Mouse (Mus musculus): ENCODE data around the gene Mad1l1. TPM values are rescaled to one million over a fixed set of nuclear protein-coding genes. Genes with fewer than 3 reads are reported as not detected.

The Mad1l1 gene
- polyA plus RNA-seq, 1 experiment from 2014 or later: 29.8 TPM

GRCm38 (mm10) chr5:140178058-140178690 lies 143.2 kb downstream of the Mad1l1 start:
- Histone ChIP-seq H3K9me3 (ENCODE audit: control insufficient read depth, low read length) (no peaks in the 10 kb centered on the region), H3K27ac (replicated peaks; ENCODE audit: low read depth, low read length) (no peak overlapping the region), H3K27me3 (ENCODE audit: control insufficient read depth, insufficient read depth, low read length) (no peaks in the 10 kb centered on the region), H3K4me1 (ENCODE audit: control insufficient read depth, insufficient read depth, low read length) (peaks cover 27% of the 10 kb centered on the region), H3K36me3 (ENCODE audit: control insufficient read depth, insufficient read depth, low read length) (no peaks in the 10 kb centered on the region), H3K9ac (replicated peaks; ENCODE audit: low read length) (no peak overlapping the region), H3K4me3 (replicated peaks; ENCODE audit: low read depth, low read length) (no peak overlapping the region), H3K4me2 (ENCODE audit: low read length) (no peak overlapping the region)
- DNase-seq: peak; percentile 20
- WGBS: 62% methylated on average over 10 of the region's 10 CpGs
- ATAC-seq (ENCODE audit: low FRiP score, low TSS enrichment): no peak

- no peaks in the 10 kb centered on the region for H3K9me3 ChIP-seq (ENCODE audit: control insufficient read depth, low read length)
- H3K27me3 ChIP-seq (ENCODE audit: control insufficient read depth, insufficient read depth, low read length): no peaks in the 10 kb centered on the region
- no peak overlapping the region for H3K4me2 ChIP-seq (ENCODE audit: low read length)
- 82% methylated on average over 8 of the region's 8 CpGs for WGBS
- no peak overlapping the region for H3K4me3 ChIP-seq (replicated peaks; ENCODE audit: low read depth, low read length)
- no peak for ATAC-seq (ENCODE audit: low FRiP score, low TSS enrichment)
- H3K36me3 ChIP-seq (ENCODE audit: control insufficient read depth, insufficient read depth, low read length): no peaks in the 10 kb centered on the region
- no peak for DNase-seq
- H3K9ac ChIP-seq (replicated peaks; ENCODE audit: low read length): no peak overlapping the region
- H3K27ac ChIP-seq (replicated peaks; ENCODE audit: low read depth, low read length): no peak overlapping the region
- peaks cover 27% of the 10 kb centered on the region for H3K4me1 ChIP-seq (ENCODE audit: control insufficient read depth, insufficient read depth, low read length)
Measured at GRCm38 (mm10) chr5:140177582-140177981, 143.8 kb downstream of the Mad1l1 start.

- Histone ChIP-seq H3K4me1 (ENCODE audit: control insufficient read depth, insufficient read depth, low read length) (peaks cover 27% of the 10 kb centered on the region), H3K4me3 (replicated peaks; ENCODE audit: low read depth, low read length) (no peak overlapping the region), H3K27me3 (ENCODE audit: control insufficient read depth, insufficient read depth, low read length) (no peaks in the 10 kb centered on the region), H3K27ac (replicated peaks; ENCODE audit: low read depth, low read length) (no peak overlapping the region), H3K9ac (replicated peaks; ENCODE audit: low read length) (no peak overlapping the region), H3K4me2 (ENCODE audit: low read length) (no peak overlapping the region), H3K36me3 (ENCODE audit: control insufficient read depth, insufficient read depth, low read length) (no peaks in the 10 kb centered on the region), H3K9me3 (ENCODE audit: control insufficient read depth, low read length) (no peaks in the 10 kb centered on the region)
- WGBS: 47% methylated on average over 3 of the region's 3 CpGs
- no peak for ATAC-seq (ENCODE audit: low FRiP score, low TSS enrichment)
- no peak for DNase-seq
Measured at GRCm38 (mm10) chr5:140176370-140176769, 145.0 kb downstream of the Mad1l1 start.

- no peak overlapping the region for H3K9ac ChIP-seq (replicated peaks; ENCODE audit: low read length)
- DNase-seq: peak; percentile 63
- no peaks in the 10 kb centered on the region for H3K27me3 ChIP-seq (ENCODE audit: control insufficient read depth, insufficient read depth, low read length)
- no peak overlapping the region for H3K4me3 ChIP-seq (replicated peaks; ENCODE audit: low read depth, low read length)
- no peaks in the 10 kb centered on the region for H3K9me3 ChIP-seq (ENCODE audit: control insufficient read depth, low read length)
- H3K27ac ChIP-seq (replicated peaks; ENCODE audit: low read depth, low read length): peak overlapping the region; percentile 56
- no peak for ATAC-seq (ENCODE audit: low FRiP score, low TSS enrichment)
- 53% methylated on average over 14 of the region's 14 CpGs for WGBS
- H3K4me2 ChIP-seq (ENCODE audit: low read length): no peak overlapping the region
- no peaks in the 10 kb centered on the region for H3K36me3 ChIP-seq (ENCODE audit: control insufficient read depth, insufficient read depth, low read length)
- peaks cover 27% of the 10 kb centered on the region for H3K4me1 ChIP-seq (ENCODE audit: control insufficient read depth, insufficient read depth, low read length)
Measured at GRCm38 (mm10) chr5:140174814-140175490, 146.4 kb downstream of the Mad1l1 start.

- H3K4me3 ChIP-seq (replicated peaks; ENCODE audit: low read depth, low read length): no peak overlapping the region
- peak overlapping the region; percentile 56; the same call in 1 of the 2 replicates for H3K27ac ChIP-seq (replicated peaks; ENCODE audit: low read depth, low read length)
- H3K9me3 ChIP-seq (ENCODE audit: control insufficient read depth, low read length): no peaks in the 10 kb centered on the region
- no peak overlapping the region for H3K4me2 ChIP-seq (ENCODE audit: low read length)
- H3K4me1 ChIP-seq (ENCODE audit: control insufficient read depth, insufficient read depth, low read length): peaks cover 27% of the 10 kb centered on the region
- no peaks in the 10 kb centered on the region for H3K36me3 ChIP-seq (ENCODE audit: control insufficient read depth, insufficient read depth, low read length)
- no peak overlapping the region for H3K9ac ChIP-seq (replicated peaks; ENCODE audit: low read length)
- ATAC-seq (ENCODE audit: low FRiP score, low TSS enrichment) (no peak), DNase-seq (peak; percentile 29)
- no peaks in the 10 kb centered on the region for H3K27me3 ChIP-seq (ENCODE audit: control insufficient read depth, insufficient read depth, low read length)
- WGBS: 5% methylated on average over 3 of the region's 3 CpGs
Measured at GRCm38 (mm10) chr5:140174066-140174465, 147.3 kb downstream of the Mad1l1 start.

GRCm38 (mm10) chr5:140173181-140173580 lies 148.2 kb downstream of the Mad1l1 start:
- DNase-seq: no peak
- H3K9me3 ChIP-seq (ENCODE audit: control insufficient read depth, low read length): no peaks in the 10 kb centered on the region
- no peaks in the 10 kb centered on the region for H3K36me3 ChIP-seq (ENCODE audit: control insufficient read depth, insufficient read depth, low read length)
- H3K27me3 ChIP-seq (ENCODE audit: control insufficient read depth, insufficient read depth, low read length): no peaks in the 10 kb centered on the region
- no peak overlapping the region for H3K27ac ChIP-seq (replicated peaks; ENCODE audit: low read depth, low read length)
- H3K4me1 ChIP-seq (ENCODE audit: control insufficient read depth, insufficient read depth, low read length): peaks cover 27% of the 10 kb centered on the region
- no peak overlapping the region for H3K4me2 ChIP-seq (ENCODE audit: low read length)
- no peak overlapping the region for H3K9ac ChIP-seq (replicated peaks; ENCODE audit: low read length)
- WGBS: 82% methylated on average over 4 of the region's 4 CpGs
- no peak overlapping the region for H3K4me3 ChIP-seq (replicated peaks; ENCODE audit: low read depth, low read length)
- ATAC-seq (ENCODE audit: low FRiP score, low TSS enrichment): no peak

- Histone ChIP-seq H3K27ac (replicated peaks; ENCODE audit: low read depth, low read length) (no peak overlapping the region), H3K4me1 (ENCODE audit: control insufficient read depth, insufficient read depth, low read length) (peaks cover 23% of the 10 kb centered on the region), H3K9ac (replicated peaks; ENCODE audit: low read length) (no peak overlapping the region), H3K36me3 (ENCODE audit: control insufficient read depth, insufficient read depth, low read length) (no peaks in the 10 kb centered on the region), H3K27me3 (ENCODE audit: control insufficient read depth, insufficient read depth, low read length) (no peaks in the 10 kb centered on the region), H3K4me3 (replicated peaks; ENCODE audit: low read depth, low read length) (no peak overlapping the region), H3K9me3 (ENCODE audit: control insufficient read depth, low read length) (no peaks in the 10 kb centered on the region), H3K4me2 (ENCODE audit: low read length) (no peak overlapping the region)
- ATAC-seq (ENCODE audit: low FRiP score, low TSS enrichment) (no peak), DNase-seq (no peak)
- 26% methylated on average over 1 of the region's 1 CpGs for WGBS
Measured at GRCm38 (mm10) chr5:140171710-140172109, 149.6 kb downstream of the Mad1l1 start.

GRCm38 (mm10) chr5:140167531-140167930 lies 153.8 kb downstream of the Mad1l1 start:
- Histone ChIP-seq H3K36me3 (ENCODE audit: control insufficient read depth, insufficient read depth, low read length) (no peaks in the 10 kb centered on the region), H3K27me3 (ENCODE audit: control insufficient read depth, insufficient read depth, low read length) (no peaks in the 10 kb centered on the region), H3K9me3 (ENCODE audit: control insufficient read depth, low read length) (no peaks in the 10 kb centered on the region), H3K4me1 (ENCODE audit: control insufficient read depth, insufficient read depth, low read length) (no peaks in the 10 kb centered on the region), H3K4me2 (ENCODE audit: low read length) (no peak overlapping the region), H3K4me3 (replicated peaks; ENCODE audit: low read depth, low read length) (no peak overlapping the region), H3K9ac (replicated peaks; ENCODE audit: low read length) (no peak overlapping the region), H3K27ac (replicated peaks; ENCODE audit: low read depth, low read length) (no peak overlapping the region)
- DNase-seq: no peak
- ATAC-seq (ENCODE audit: low FRiP score, low TSS enrichment): no peak
- WGBS: 87% methylated on average over 6 of the region's 6 CpGs

- no peak for DNase-seq
- no peak overlapping the region for H3K4me3 ChIP-seq (replicated peaks; ENCODE audit: low read depth, low read length)
- no peaks in the 10 kb centered on the region for H3K27me3 ChIP-seq (ENCODE audit: control insufficient read depth, insufficient read depth, low read length)
- no peak overlapping the region for H3K9ac ChIP-seq (replicated peaks; ENCODE audit: low read length)
- no peaks in the 10 kb centered on the region for H3K9me3 ChIP-seq (ENCODE audit: control insufficient read depth, low read length)
- H3K36me3 ChIP-seq (ENCODE audit: control insufficient read depth, insufficient read depth, low read length): no peaks in the 10 kb centered on the region
- no peak for ATAC-seq (ENCODE audit: low FRiP score, low TSS enrichment)
- no peaks in the 10 kb centered on the region for H3K4me1 ChIP-seq (ENCODE audit: control insufficient read depth, insufficient read depth, low read length)
- H3K27ac ChIP-seq (replicated peaks; ENCODE audit: low read depth, low read length): no peak overlapping the region
- H3K4me2 ChIP-seq (ENCODE audit: low read length): no peak overlapping the region
- 88% methylated on average over 6 of the region's 6 CpGs for WGBS
Measured at GRCm38 (mm10) chr5:140167080-140167479, 154.3 kb downstream of the Mad1l1 start.

Measured in midbrain, embryonic 14.5 days (tissue).